Comparison of ENCODE assay signal across 8 mouse cellular contexts in genomic region chr8:66860921-66861588, GRCm38 (mm10). TPM values are rescaled to one million over a fixed set of nuclear protein-coding genes. Genes with fewer than 3 reads are reported as not detected.
DNase-seq lines count a peak whose midpoint lies in the region; ATAC-seq and TF ChIP-seq lines count a peak whose summit lies in the region.

No protein-coding gene starts in this region.

- WGBS in embryonic facial prominence, embryonic 11.5 days: under 1% methylated on average over 40 of the region's 46 CpGs
- WGBS in heart, embryonic 13.5 days: under 1% methylated on average over 45 of the region's 46 CpGs
- WGBS in kidney, embryonic 15.5 days: 1% methylated on average over 36 of the region's 46 CpGs
- under 1% methylated on average over 25 of the region's 46 CpGs for WGBS in lung, embryonic 16.5 days

- TF ChIP-seq CTCF in CH12.LX (conservative IDR thresholded peaks at IDR 0.05 in 1 of 2, IDR thresholded peaks at IDR 0.05 in 1 of 2; ENCODE audit: low read depth in 2 of 2, low read length in 2 of 2): no peak

- peak; percentile 17 for DNase-seq in CH12.LX (ENCODE audit: extremely low read depth)
- DNase-seq in adrenal gland, adult 2 months: peak; percentile 58
- peak; percentile 57 for DNase-seq in embryonic facial prominence, embryonic 11.5 days (ENCODE audit: low spot score)
- peak; percentile 7 for DNase-seq in ovary, postnatal 14 days (ENCODE audit: low spot score)
- DNase-seq in urinary bladder, postnatal 25 days (ENCODE audit: low spot score): peak; percentile 20

- no peak for TF ChIP-seq EP300 in CH12.LX (IDR thresholded peaks at IDR 0.05; ENCODE audit: low read length)

- H3K27me3 ChIP-seq in CH12.LX (replicated peaks): no peaks in the 10 kb centered on the region
- H3K27me3 ChIP-seq in embryonic facial prominence, embryonic 11.5 days (ENCODE audit: control insufficient read depth, insufficient read depth, low read length): no peaks in the 10 kb centered on the region
- no peaks in the 10 kb centered on the region for H3K27me3 ChIP-seq in heart, embryonic 13.5 days (replicated peaks)
- no peaks in the 10 kb centered on the region for H3K27me3 ChIP-seq in kidney, embryonic 15.5 days
- no peaks in the 10 kb centered on the region for H3K27me3 ChIP-seq in lung, embryonic 16.5 days (ENCODE audit: control insufficient read depth, insufficient read depth, low read depth, low read length)

- peak overlapping the region; percentile 72 for H3K9ac ChIP-seq in CH12.LX (ENCODE audit: insufficient read depth, low read depth)
- H3K9ac ChIP-seq in embryonic facial prominence, embryonic 11.5 days (replicated peaks; ENCODE audit: low read length): peak overlapping the region; percentile 86
- peak overlapping the region; percentile 94 for H3K9ac ChIP-seq in heart, embryonic 13.5 days
- peak overlapping the region; percentile 70 for H3K9ac ChIP-seq in kidney, embryonic 15.5 days
- peak overlapping the region; percentile 83 for H3K9ac ChIP-seq in lung, embryonic 16.5 days (ENCODE audit: low read length)

- dilution Hi-C loops in CH12.LX (cut with MboI; ENCODE audit: extremely low pct_ligation_motif_present, extremely low pct_unique_long_range_greater_than_20kb, low sequenced_read_pairs): no loop called here

- no peak for TF ChIP-seq POLR2A in CH12.LX (IDR thresholded peaks at IDR 0.05; ENCODE audit: low read depth, low read length)

- peak; percentile 74 for ATAC-seq in embryonic facial prominence, embryonic 11.5 days (replicated peaks; ENCODE audit: insufficient number of reproducible peaks, low FRiP score, low TSS enrichment, low read depth)
- ATAC-seq in heart, embryonic 13.5 days (ENCODE audit: extremely low read depth, insufficient number of reproducible peaks, low FRiP score, low TSS enrichment): peak; percentile 31; the same call in 1 of the 2 replicates
- peak; percentile 79 for ATAC-seq in kidney, embryonic 15.5 days (replicated peaks; ENCODE audit: low FRiP score)
- ATAC-seq in lung, embryonic 16.5 days (ENCODE audit: low read depth): peak; percentile 67

- peak overlapping the region; percentile 68 to 87 (median 79) for H3K4me3 ChIP-seq in CH12.LX (replicated peaks in 1 of 3; ENCODE audit: low read depth in 2 of 3, low read length in 2 of 3, poor library complexity in 1 of 3)
- peak overlapping the region; percentile 75 for H3K4me3 ChIP-seq in embryonic facial prominence, embryonic 11.5 days (ENCODE audit: low read depth, low read length)
- H3K4me3 ChIP-seq in heart, embryonic 13.5 days: peak overlapping the region; percentile 60
- H3K4me3 ChIP-seq in kidney, embryonic 15.5 days (replicated peaks): peak overlapping the region; percentile 82
- H3K4me3 ChIP-seq in lung, embryonic 16.5 days (ENCODE audit: low read length): peak overlapping the region; percentile 87

- H3K27ac ChIP-seq in CH12.LX (ENCODE audit: insufficient read depth, low read depth): no peak overlapping the region
- no peak overlapping the region for H3K27ac ChIP-seq in embryonic facial prominence, embryonic 11.5 days (replicated peaks; ENCODE audit: low read depth, low read length)
- H3K27ac ChIP-seq in heart, embryonic 13.5 days (replicated peaks): 0 out of 2 replicates have a peak overlapping the region, but pooled peaks have one; percentile 28
- no peak overlapping the region; the same call in 1 of the 2 replicates for H3K27ac ChIP-seq in kidney, embryonic 15.5 days
- no peak overlapping the region for H3K27ac ChIP-seq in lung, embryonic 16.5 days (ENCODE audit: low read length)

- H3K36me3 ChIP-seq in CH12.LX (replicated peaks in 1 of 2; ENCODE audit: control insufficient read depth in 1 of 2, insufficient read depth in 1 of 2, low read length in 1 of 2): peaks cover 0 to 23% of the 10 kb centered on the region in 2 experiments
- no peaks in the 10 kb centered on the region for H3K36me3 ChIP-seq in embryonic facial prominence, embryonic 11.5 days (replicated peaks; ENCODE audit: control insufficient read depth, insufficient read depth, low read depth, low read length)
- peaks cover 11% of the 10 kb centered on the region for H3K36me3 ChIP-seq in heart, embryonic 13.5 days
- H3K36me3 ChIP-seq in kidney, embryonic 15.5 days: peaks cover 2% of the 10 kb centered on the region; the same call in 1 of the 2 replicates
- no peaks in the 10 kb centered on the region for H3K36me3 ChIP-seq in lung, embryonic 16.5 days (ENCODE audit: control insufficient read depth, insufficient read depth, low read length)

- no peaks in the 10 kb centered on the region for H3K9me3 ChIP-seq in CH12.LX (replicated peaks; ENCODE audit: low read length)
- no peaks in the 10 kb centered on the region for H3K9me3 ChIP-seq in embryonic facial prominence, embryonic 11.5 days (replicated peaks; ENCODE audit: control insufficient read depth, low read length)
- H3K9me3 ChIP-seq in heart, embryonic 13.5 days: no peaks in the 10 kb centered on the region
- no peaks in the 10 kb centered on the region for H3K9me3 ChIP-seq in kidney, embryonic 15.5 days (replicated peaks)
- H3K9me3 ChIP-seq in lung, embryonic 16.5 days (ENCODE audit: control insufficient read depth, low read length): no peaks in the 10 kb centered on the region

- H3K79me2 ChIP-seq in CH12.LX (replicated peaks; ENCODE audit: control insufficient read depth, extremely low read depth, insufficient read depth, poor library complexity, severe bottlenecking): peaks cover 39% of the 10 kb centered on the region

- no peak for TF ChIP-seq RAD21 in CH12.LX (IDR thresholded peaks at IDR 0.05; ENCODE audit: low read depth, low read length)

- H3K4me2 ChIP-seq in CH12.LX (ENCODE audit: insufficient read depth, low read depth, poor library complexity, severe bottlenecking): peak overlapping the region; percentile 93
- H3K4me2 ChIP-seq in embryonic facial prominence, embryonic 11.5 days (ENCODE audit: low read depth, low read length): peak overlapping the region; percentile 81
- peak overlapping the region; percentile 83 for H3K4me2 ChIP-seq in heart, embryonic 13.5 days
- H3K4me2 ChIP-seq in kidney, embryonic 15.5 days: peak overlapping the region; percentile 80
- H3K4me2 ChIP-seq in lung, embryonic 16.5 days (ENCODE audit: low read depth, low read length): peak overlapping the region; percentile 86

- in situ Hi-C loops in CH12.LX (cut with MboI; ENCODE audit: low pct_ligation_motif_present, low pct_unique_long_range_greater_than_20kb, low sequenced_read_pairs): no loop called here

- H3K4me1 ChIP-seq in CH12.LX (ENCODE audit: control insufficient read depth in 1 of 2, insufficient read depth in 2 of 2): peaks cover 0 to 35% of the 10 kb centered on the region in 2 experiments; a peak in 3 of 4 replicates
- 0 out of 2 replicates have a peak, but pooled peaks cover 3% of the 10 kb centered on the region for H3K4me1 ChIP-seq in embryonic facial prominence, embryonic 11.5 days (ENCODE audit: control insufficient read depth, insufficient read depth, low read length)
- peaks cover 17% of the 10 kb centered on the region for H3K4me1 ChIP-seq in heart, embryonic 13.5 days
- H3K4me1 ChIP-seq in kidney, embryonic 15.5 days: peaks cover 14% of the 10 kb centered on the region
- peaks cover 5% of the 10 kb centered on the region; the same call in 1 of the 2 replicates for H3K4me1 ChIP-seq in lung, embryonic 16.5 days (replicated peaks; ENCODE audit: control insufficient read depth, insufficient read depth, low read length)

TF ChIP-seq in CH12.LX, 34 proteins besides CTCF, POLR2A, EP300 and RAD21:
- TF ChIP-seq MYC (IDR thresholded peaks at IDR 0.05; ENCODE audit: low read depth, low read length): peak; percentile 92
- no peak for TF ChIP-seq ZKSCAN1 (IDR thresholded peaks at IDR 0.05; ENCODE audit: borderline replicate concordance, low read depth, low read length)
- no peak for TF ChIP-seq POLR2AphosphoS2 (IDR thresholded peaks at IDR 0.05; ENCODE audit: low read depth, low read length)
- peak; percentile 84; the same call in 1 of the 2 replicates for TF ChIP-seq MXI1 (IDR thresholded peaks at IDR 0.05; ENCODE audit: low read depth, low read length)
- TF ChIP-seq TCF12 (IDR thresholded peaks at IDR 0.05; ENCODE audit: low read depth, low read length): no peak
- TF ChIP-seq MAX (IDR thresholded peaks at IDR 0.05; ENCODE audit: low read length): peak; percentile 78
- TF ChIP-seq MAZ (IDR thresholded peaks at IDR 0.05; ENCODE audit: low read depth, low read length): no peak
- no peak for TF ChIP-seq MEF2A (IDR thresholded peaks at IDR 0.05; ENCODE audit: borderline replicate concordance, low read depth, low read length)
- TF ChIP-seq ETS1 (conservative IDR thresholded peaks at IDR 0.05; ENCODE audit: low read depth, low read length): no peak
- no peak for TF ChIP-seq ZMIZ1 (IDR thresholded peaks at IDR 0.05; ENCODE audit: low read depth, low read length)
- no peak for TF ChIP-seq IRF4 (IDR thresholded peaks at IDR 0.05; ENCODE audit: low read depth, low read length)
- peak; percentile 13; the same call in 1 of the 2 replicates for TF ChIP-seq SIN3A (IDR thresholded peaks at IDR 0.05; ENCODE audit: low read length)
- TF ChIP-seq BHLHE40 (IDR thresholded peaks at IDR 0.05; ENCODE audit: low read depth, low read length): no peak; the same call in none of the 2 replicates
- no peak for TF ChIP-seq SMC3 (IDR thresholded peaks at IDR 0.05; ENCODE audit: low read depth, low read length)
- TF ChIP-seq TBP (conservative IDR thresholded peaks at IDR 0.05; ENCODE audit: low read depth, low read length): no peak
- peak; percentile 37; the same call in 1 of the 2 replicates for TF ChIP-seq UBTF (IDR thresholded peaks at IDR 0.05; ENCODE audit: low read depth, low read length)

RNA-seq across cellular contexts. Expression of gene Naf1, which starts 1.0 kb away (rescaled TPM):
- 7.3 and 9.0 TPM in 2 replicates for total RNA-seq in CH12.LX (2012; rRNA removed)
- total RNA-seq in CH12.LX (2014; rRNA removed): 14.2 and 14.6 TPM in 2 replicates
- 25.4 and 30.6 TPM in 2 replicates for polyA plus RNA-seq in CH12.LX (2012; ENCODE audit: insufficient read length, low read depth)
- total RNA-seq in adrenal gland, adult 2 months (2021): 10 to 100 TPM; 14.4 to 15.3 TPM
- polyA plus RNA-seq in adrenal gland, adult 2 months (2012; rRNA removed): 14.9 and 15.8 TPM in 2 replicates
- polyA plus RNA-seq in embryonic facial prominence, embryonic 11.5 days (2014; fragmentation: Nextera tagmentation; extraction: Ambion mirVana): 4.3 and 5.6 TPM in 2 replicates
- polyA plus RNA-seq in heart, embryonic 13.5 days (2015; fragmentation: Nextera tagmentation; extraction: Ambion mirVana): 1.8 and 2.4 TPM in 2 replicates
- 3.4 and 3.7 TPM in 2 replicates for polyA plus RNA-seq in kidney, embryonic 15.5 days (2015; fragmentation: Nextera tagmentation; extraction: Ambion mirVana)
- polyA plus RNA-seq in lung, embryonic 16.5 days (2015; fragmentation: Nextera tagmentation; extraction: Ambion mirVana): 2.4 and 2.6 TPM in 2 replicates

Comparison
In these comparisons a context has a peak if more than half of its experiments do, and no peak if none do; other contexts are left out.
1. DNase-seq: peak in every context shown above with its lines; median percentile 58 in adrenal gland, adult 2 months; 57 in embryonic facial prominence, embryonic 11.5 days; 20 in urinary bladder, postnatal 25 days; 17 in CH12.LX; 7 in ovary, postnatal 14 days.